Mouse (Mus musculus) intestine, embryonic 16.5 days (tissue): ENCODE measurements around the gene Flywch1. TPM values are rescaled to one million over a fixed set of nuclear protein-coding genes. Genes with fewer than 3 reads are reported as not detected.

Experiments
- ATAC-seq: fragments of 200-750 bp; cut with Nextera tagmentation; 2 replicates; pipeline ENCODE4 v1.8.0; 2017; ENCODE audit warnings: moderate TSS enrichment, moderate library complexity
- H3K27ac ChIP-seq: fragments of 300-500 bp; sonication (generic); 2 replicates; pipeline ENCODE4 v1.5.1; 2014; ENCODE audit warnings: mild to moderate bottlenecking, low read length
- H3K27me3 ChIP-seq: fragments of 300-500 bp; sonication (generic); replicated peaks from 2 replicates; pipeline ENCODE4 v1.6.1; 2014; ENCODE audit warnings: low read length, control low read depth, mixed read lengths; ENCODE audit not compliant: control insufficient read depth, insufficient read depth
- H3K36me3 ChIP-seq: fragments of 300-500 bp; sonication (generic); 2 replicates; pipeline ENCODE4 v1.6.1; 2014; ENCODE audit warnings: low read length, control low read depth; ENCODE audit not compliant: control insufficient read depth, insufficient read depth
- H3K4me1 ChIP-seq: fragments of 300-500 bp; sonication (generic); 2 replicates; pipeline ENCODE4 v1.6.1; 2014; ENCODE audit warnings: low read length, control low read depth, mixed read lengths; ENCODE audit not compliant: control insufficient read depth, insufficient read depth
- H3K4me2 ChIP-seq: fragments of 300-500 bp; sonication (generic); 2 replicates; pipeline ENCODE4 v1.6.1; 2014; ENCODE audit warnings: low read depth, low read length, control low read depth
- H3K4me3 ChIP-seq: fragments of 300-500 bp; sonication (generic); 2 replicates; pipeline ENCODE4 v1.5.1; 2014; ENCODE audit warnings: mild to moderate bottlenecking, low read length
- H3K9ac ChIP-seq: fragments of 300-500 bp; sonication (generic); 2 replicates; pipeline ENCODE4 v1.6.1; 2014; ENCODE audit warnings: low read depth, low read length
- H3K9me3 ChIP-seq: fragments of 300-500 bp; sonication (generic); 2 replicates; pipeline ENCODE4 v1.6.1; 2016; ENCODE audit warnings: low read length, control low read depth; ENCODE audit not compliant: control insufficient read depth
- WGBS: fragments of 180-500 bp; shearing (Covaris S2); extraction: QIAGEN DNeasy Blood & Tissue Kit; methylation state at CpG from one replicate; pipeline ENCODE4 v1.1.7; 2014; 5-methylcytosine and 5-hydroxymethylcytosine counted together
- polyA plus RNA-seq: library from polyadenylated mRNA; unstranded; fragments of >200 nt; fragmentation: Nextera tagmentation; extraction: Ambion mirVana; gene quantifications from 2 replicates; pipeline ENCODE4 v1.2.1, GENCODE M21; 2015

Gene Flywch1
- polyA plus RNA-seq, 1 experiment from 2014 or later, result 44.9 TPM

DNA sequence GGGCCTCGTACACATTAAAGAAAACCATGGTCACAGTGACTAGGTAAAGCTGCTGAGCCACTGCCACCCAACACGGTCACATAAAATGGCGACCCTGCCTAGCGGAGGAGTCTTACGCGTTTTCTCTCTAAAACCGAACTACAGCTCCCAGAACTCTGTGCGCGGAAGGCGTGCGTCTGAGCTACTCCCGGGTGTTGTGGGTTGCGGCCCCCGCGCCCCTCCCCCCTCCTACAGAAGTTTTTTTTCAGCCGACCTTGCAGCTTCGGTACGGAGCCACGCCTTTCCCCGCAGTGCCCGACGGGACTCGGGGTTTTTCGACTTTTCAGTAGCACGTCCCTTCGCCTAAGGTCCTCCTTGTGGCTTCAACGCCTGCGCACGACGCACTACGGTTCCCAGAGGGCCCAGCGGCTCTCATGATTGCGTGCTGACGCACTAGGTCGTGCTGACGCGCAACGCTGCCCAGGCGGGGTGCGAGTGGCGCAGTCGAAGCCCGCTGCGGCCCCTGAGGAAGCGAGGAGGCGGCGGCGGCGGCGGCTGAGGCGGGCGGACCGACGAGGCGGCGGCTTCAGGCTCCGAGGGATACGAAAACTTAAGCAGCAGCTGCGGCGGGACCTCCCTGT lies 31.5 kb upstream of the Flywch1 start:
- H3K27ac ChIP-seq, result peak overlapping the region; percentile 93
- H3K27me3 ChIP-seq, result no peaks in the 10 kb centered on the region
- H3K36me3 ChIP-seq, result no peaks in the 10 kb centered on the region
- peak; percentile 99 for ATAC-seq
- peak overlapping the region; percentile 88 for H3K9ac ChIP-seq
- WGBS, result under 1% methylated on average over 60 of the region's 60 CpGs
- peaks cover 16% of the 10 kb centered on the region for H3K4me1 ChIP-seq
- H3K4me2 ChIP-seq, result peak overlapping the region; percentile 69
- no peaks in the 10 kb centered on the region for H3K9me3 ChIP-seq
- peak overlapping the region; percentile 98 for H3K4me3 ChIP-seq

DNA sequence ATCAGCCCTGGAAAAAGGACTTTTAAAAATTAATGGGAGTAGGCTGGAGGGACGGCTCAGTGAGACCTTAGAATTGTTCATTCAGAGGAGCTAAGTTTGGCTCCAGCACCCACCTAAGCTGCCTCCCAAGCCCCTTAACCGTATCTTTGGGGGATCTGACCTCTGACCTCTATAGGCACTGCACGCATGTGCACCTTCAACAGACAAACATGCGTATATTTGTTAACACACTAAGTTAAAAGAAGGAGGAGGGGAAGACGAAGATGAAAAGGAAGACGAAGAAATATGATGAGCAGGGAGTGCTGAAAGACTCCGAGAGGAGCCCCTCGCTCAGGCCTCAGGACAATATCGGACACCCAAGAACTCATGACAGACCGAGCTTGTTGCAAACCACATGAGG lies 30.2 kb upstream of the Flywch1 start:
- Histone ChIP-seq H3K36me3 (no peaks in the 10 kb centered on the region), H3K4me2 (no peak overlapping the region), H3K4me3 (no peak overlapping the region), H3K27me3 (no peaks in the 10 kb centered on the region), H3K4me1 (peaks cover 10% of the 10 kb centered on the region), H3K9me3 (no peaks in the 10 kb centered on the region), H3K27ac (no peak overlapping the region), H3K9ac (no peak overlapping the region)
- ATAC-seq, result no peak
- 96% methylated on average over 10 of the region's 10 CpGs for WGBS

DNA sequence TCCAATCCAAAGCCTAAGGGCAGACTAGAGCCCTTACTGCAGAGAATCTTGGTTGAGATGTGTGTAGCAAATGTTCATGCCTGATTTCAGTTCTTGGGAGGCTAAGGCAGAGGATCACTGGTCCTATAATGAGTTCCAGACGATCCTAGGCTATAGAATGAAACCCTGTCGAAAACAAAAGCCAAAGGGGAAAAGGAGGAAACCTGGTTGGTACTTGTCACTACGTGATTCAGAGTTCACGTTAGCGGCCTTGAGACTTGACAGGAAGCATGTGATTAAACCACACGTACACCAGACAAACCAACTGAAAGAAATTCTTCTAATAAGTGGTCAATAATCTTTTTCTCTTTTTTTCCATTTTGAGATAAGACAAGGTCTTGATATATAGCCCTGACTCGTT lies 25.9 kb upstream of the Flywch1 start:
- H3K9ac ChIP-seq, result no peak overlapping the region
- H3K36me3 ChIP-seq, result no peaks in the 10 kb centered on the region
- ATAC-seq, result no peak
- no peaks in the 10 kb centered on the region for H3K9me3 ChIP-seq
- H3K4me1 ChIP-seq, result no peaks in the 10 kb centered on the region
- H3K4me2 ChIP-seq, result no peak overlapping the region
- no peak overlapping the region for H3K27ac ChIP-seq
- no peaks in the 10 kb centered on the region for H3K27me3 ChIP-seq
- no peak overlapping the region for H3K4me3 ChIP-seq
- WGBS, result 79% methylated on average over 7 of the region's 7 CpGs

DNA sequence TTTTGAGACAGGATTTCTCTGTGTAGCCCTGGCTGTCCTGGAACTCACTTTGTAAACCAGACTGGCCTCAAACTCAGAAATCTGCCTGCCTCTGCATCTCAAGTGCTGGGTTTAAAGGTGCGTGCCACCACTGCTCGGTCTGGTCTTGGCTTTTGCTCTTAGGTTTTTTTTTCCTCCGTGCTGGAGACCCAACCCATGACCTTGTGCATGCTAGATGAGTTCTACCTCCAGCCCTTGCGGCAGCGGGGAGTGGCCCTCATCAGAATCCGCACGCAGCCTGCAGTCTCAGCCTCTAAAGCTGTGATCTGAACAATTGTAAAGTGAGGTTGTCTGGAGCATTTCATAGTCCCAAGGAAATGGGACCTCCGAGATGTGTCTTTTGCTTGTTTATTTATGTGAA lies 23.9 kb upstream of the Flywch1 start:
- ATAC-seq, result no peak
- Histone ChIP-seq H3K4me3 (no peak overlapping the region), H3K4me2 (no peak overlapping the region), H3K36me3 (no peaks in the 10 kb centered on the region), H3K27ac (no peak overlapping the region), H3K4me1 (peaks cover 6% of the 10 kb centered on the region; the same call in 1 of the 2 replicates), H3K27me3 (no peaks in the 10 kb centered on the region), H3K9ac (no peak overlapping the region), H3K9me3 (no peaks in the 10 kb centered on the region)
- 89% methylated on average over 8 of the region's 8 CpGs for WGBS

DNA sequence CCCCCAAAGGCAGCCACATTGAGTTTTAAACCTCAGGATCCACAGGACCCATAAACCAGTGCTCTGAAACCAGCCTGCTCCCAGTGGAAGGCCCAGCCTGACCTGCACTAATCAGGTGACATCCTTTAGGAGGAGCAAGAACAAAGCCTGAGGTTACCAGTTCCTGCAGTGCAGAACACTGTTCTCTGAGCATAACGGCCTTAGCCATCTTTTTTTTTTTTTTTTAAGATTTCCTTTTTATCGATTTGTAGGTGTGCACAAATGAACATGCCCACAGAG lies 19.6 kb upstream of the Flywch1 start:
- 59% methylated on average over 2 of the region's 2 CpGs for WGBS
- Histone ChIP-seq H3K36me3 (no peaks in the 10 kb centered on the region), H3K4me3 (peak overlapping the region; percentile 59), H3K27ac (peak overlapping the region; percentile 77), H3K9ac (peak overlapping the region; percentile 87), H3K4me2 (peak overlapping the region; percentile 81), H3K27me3 (no peaks in the 10 kb centered on the region), H3K4me1 (peaks cover 19% of the 10 kb centered on the region), H3K9me3 (no peaks in the 10 kb centered on the region)
- ATAC-seq, result peak; percentile 39

DNA sequence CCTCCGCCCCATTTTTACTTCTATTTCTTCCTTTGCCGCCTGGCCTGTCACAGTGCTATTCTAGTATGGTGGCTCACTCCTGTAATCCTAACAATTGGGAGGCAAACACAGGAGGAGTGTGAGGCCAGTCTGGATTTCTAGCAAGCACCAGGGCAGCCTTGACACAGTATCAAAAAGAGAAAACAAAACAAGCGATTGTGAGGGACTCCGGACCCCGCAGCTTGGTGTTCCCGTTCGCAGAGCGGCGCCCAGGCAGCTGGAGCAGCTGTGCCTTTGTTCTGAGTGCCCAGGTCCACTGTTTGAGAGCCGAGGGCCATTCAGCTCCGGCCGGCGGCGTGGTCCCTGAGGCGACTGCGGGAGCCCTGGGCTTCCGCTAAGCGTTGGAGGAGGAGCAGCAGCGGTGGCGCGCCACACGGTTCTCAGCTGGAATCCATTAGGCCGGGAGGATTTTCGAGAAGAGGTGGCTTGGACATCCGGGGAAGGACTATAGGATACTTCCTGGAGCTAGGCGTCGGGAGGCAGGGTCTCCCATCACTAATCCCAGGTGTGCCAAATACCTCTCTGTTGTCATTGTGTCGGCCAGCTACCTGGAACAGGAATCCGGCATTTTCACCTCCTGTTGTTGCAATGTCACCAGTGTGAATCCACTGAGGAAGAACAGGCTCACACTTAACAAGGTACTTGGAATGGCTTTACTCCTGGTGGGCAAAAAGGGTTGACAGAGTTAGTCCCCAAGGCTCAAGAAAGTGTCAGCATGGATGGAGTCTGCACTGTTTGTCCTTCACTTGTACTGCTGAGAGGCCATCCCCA lies 19.1 kb upstream of the Flywch1 start, which contains the start of gene Srrm2:
TSS of gene Srrm2 (plus strand) at position 264 of the 810 bp plus-strand sequence.
- Histone ChIP-seq H3K27ac (peak within 1 kb of the TSS; percentile 77), H3K27me3 (no peaks in the 10 kb centered on the region), H3K4me2 (peak within 1 kb of the TSS; percentile 81), H3K36me3 (no peaks in the 10 kb centered on the region), H3K9ac (peak within 1 kb of the TSS; percentile 87), H3K9me3 (no peaks in the 10 kb centered on the region), H3K4me1 (peaks cover 19% of the 10 kb centered on the region), H3K4me3 (peak within 1 kb of the TSS; percentile 59)
- peak; percentile 52 for ATAC-seq
- 3% methylated on average over 29 of the region's 29 CpGs for WGBS

DNA sequence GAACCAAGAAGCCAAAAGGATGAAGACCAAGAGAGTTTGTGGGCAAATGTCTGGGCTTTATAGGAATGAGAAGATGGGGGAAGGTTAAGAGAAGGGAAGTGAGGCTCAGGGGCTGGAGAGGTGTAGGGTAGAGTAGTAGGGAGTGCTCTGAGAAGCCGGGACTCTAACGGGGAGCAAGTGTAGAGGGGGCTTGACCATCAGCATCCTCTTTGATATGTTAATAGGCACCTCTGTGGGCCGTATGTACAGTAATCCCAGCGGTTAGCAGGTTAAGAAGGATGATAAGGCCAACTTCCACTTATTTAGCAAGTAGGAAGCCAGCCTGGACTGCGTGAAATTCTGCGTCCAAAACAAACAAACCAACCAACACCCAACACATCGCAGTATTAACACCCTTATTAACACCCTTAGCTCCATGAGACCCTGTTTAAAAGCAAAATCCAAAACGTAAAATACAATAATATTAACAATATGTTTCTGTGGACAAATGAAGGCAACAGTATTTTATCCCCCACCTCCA lies 18.4 kb upstream of the Flywch1 start:
- no peaks in the 10 kb centered on the region for H3K27me3 ChIP-seq
- no peaks in the 10 kb centered on the region for H3K9me3 ChIP-seq
- ATAC-seq, result no peak
- peak overlapping the region; percentile 59 for H3K4me3 ChIP-seq
- peaks cover 19% of the 10 kb centered on the region for H3K4me1 ChIP-seq
- H3K4me2 ChIP-seq, result peak overlapping the region; percentile 81
- no peaks in the 10 kb centered on the region for H3K36me3 ChIP-seq
- H3K9ac ChIP-seq, result peak overlapping the region; percentile 87
- no peak overlapping the region; the same call in 1 of the 2 replicates for H3K27ac ChIP-seq
- WGBS, result 27% methylated on average over 8 of the region's 8 CpGs

DNA sequence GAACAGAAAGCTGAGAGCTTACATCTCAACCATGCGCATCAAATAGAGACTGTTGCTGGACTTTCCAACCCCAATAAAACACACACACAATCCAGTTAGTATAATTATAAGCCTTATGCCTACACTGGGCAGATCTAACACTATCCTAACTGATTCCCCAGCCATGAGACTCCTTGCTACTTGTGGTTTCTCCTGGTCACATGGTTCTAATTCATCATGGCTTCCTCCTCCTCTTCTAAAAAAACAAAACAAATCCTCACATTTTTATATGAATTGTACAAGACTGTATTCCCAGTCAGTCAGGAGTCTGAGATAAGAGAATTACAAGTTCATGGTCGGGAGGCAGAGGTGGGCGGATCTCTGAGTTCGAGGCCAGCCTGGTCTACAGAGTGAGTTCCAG lies 17.6 kb upstream of the Flywch1 start:
- no peak for ATAC-seq
- Histone ChIP-seq H3K9me3 (no peaks in the 10 kb centered on the region), H3K27me3 (no peaks in the 10 kb centered on the region), H3K4me2 (no peak overlapping the region), H3K36me3 (no peaks in the 10 kb centered on the region), H3K27ac (no peak overlapping the region), H3K4me3 (no peak overlapping the region), H3K9ac (no peak overlapping the region), H3K4me1 (peaks cover 19% of the 10 kb centered on the region)
- WGBS, result 90% methylated on average over 4 of the region's 4 CpGs

DNA sequence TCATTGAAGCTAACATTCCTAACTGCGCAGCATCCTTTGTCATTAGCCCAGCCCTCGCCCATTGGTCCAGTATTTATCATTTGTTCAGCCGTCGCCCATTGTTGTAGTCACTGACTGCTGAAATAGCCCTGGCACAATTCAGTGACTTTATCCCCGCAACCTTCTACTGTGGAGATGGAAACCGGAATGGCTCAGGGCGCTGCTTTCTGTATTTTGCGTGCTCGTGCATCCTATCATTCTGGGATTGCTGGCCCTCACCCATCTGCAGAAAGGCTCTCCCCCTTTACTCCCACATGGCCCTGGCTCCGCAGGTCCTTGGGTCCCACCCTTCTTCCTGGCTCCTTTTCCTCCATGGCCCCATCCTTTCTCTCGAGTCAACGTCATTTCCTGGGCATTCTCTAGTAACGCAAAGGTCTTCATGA lies 15.1 kb upstream of the Flywch1 start:
- WGBS, result 15% methylated on average over 13 of the region's 13 CpGs
- H3K27ac ChIP-seq, result no peak overlapping the region

More for the DNA sequence above, 15.1 kb upstream of the Flywch1 start:
- H3K27me3 ChIP-seq, result no peaks in the 10 kb centered on the region
- peak overlapping the region; percentile 65 for H3K4me3 ChIP-seq
- 0 out of 2 replicates have a peak overlapping the region, but pooled peaks have one; percentile 2 for H3K9ac ChIP-seq
- H3K4me2 ChIP-seq, result peak overlapping the region; percentile 96
- H3K9me3 ChIP-seq, result no peaks in the 10 kb centered on the region
- ATAC-seq, result 0 out of 2 replicates have a peak, but pooled peaks have one; percentile 14
- H3K36me3 ChIP-seq, result no peaks in the 10 kb centered on the region
- H3K4me1 ChIP-seq, result peaks cover 19% of the 10 kb centered on the region
